Mouse (Mus musculus) hindbrain, embryonic 15.5 days (tissue): ENCODE data around the gene 1700016H13Rik. TPM values are rescaled to one million over a fixed set of nuclear protein-coding genes. Genes with fewer than 3 reads are reported as not detected.

ENCODE experiments used
- ATAC-seq: fragments of 200-750 bp; cut with Nextera tagmentation; 2 replicates; pipeline ENCODE4 v1.8.0; 2017; ENCODE audit warnings: low read depth, moderate number of reproducible peaks, moderate TSS enrichment; ENCODE audit not compliant: low FRiP score
- H3K27ac ChIP-seq: fragments of 300-500 bp; sonication (generic); replicated peaks from 2 replicates; pipeline ENCODE4 v1.5.1; 2015; ENCODE audit warnings: mild to moderate bottlenecking, inconsistent platforms
- H3K27me3 ChIP-seq: fragments of 300-500 bp; sonication (generic); 2 replicates; pipeline ENCODE4 v1.6.1; 2015; ENCODE audit warnings: control low read depth, inconsistent platforms
- H3K36me3 ChIP-seq: fragments of 300-500 bp; sonication (generic); 2 replicates; pipeline ENCODE4 v1.6.1; 2015; ENCODE audit warnings: control low read depth, inconsistent platforms
- H3K4me1 ChIP-seq: fragments of 300-500 bp; sonication (generic); replicated peaks from 2 replicates; pipeline ENCODE4 v1.6.1; 2015; ENCODE audit warnings: control low read depth, inconsistent platforms
- H3K4me2 ChIP-seq: fragments of 300-500 bp; sonication (generic); 2 replicates; pipeline ENCODE4 v1.6.1; 2015; ENCODE audit warnings: moderate library complexity, mild to moderate bottlenecking, inconsistent platforms
- H3K4me3 ChIP-seq: fragments of 300-500 bp; sonication (generic); 2 replicates; pipeline ENCODE4 v1.5.1; 2015; ENCODE audit warnings: mild to moderate bottlenecking, inconsistent platforms
- H3K9ac ChIP-seq: fragments of 300-500 bp; sonication (generic); 2 replicates; pipeline ENCODE4 v1.6.1; 2015; ENCODE audit warnings: inconsistent platforms
- H3K9me3 ChIP-seq: fragments of 300-500 bp; sonication (generic); 2 replicates; pipeline ENCODE4 v1.6.1; 2016; ENCODE audit warnings: control low read depth, inconsistent platforms
- WGBS: fragments of 180-500 bp; shearing (Covaris S2); methylation state at CpG from one replicate; pipeline ENCODE4 v1.1.7; 2015; 5-methylcytosine and 5-hydroxymethylcytosine counted together
- polyA plus RNA-seq: library from polyadenylated mRNA; unstranded; fragments of >200 nt; fragmentation: Nextera tagmentation; extraction: Ambion mirVana; gene quantifications from 2 replicates; pipeline ENCODE4 v1.2.1, GENCODE M21; 2015

Gene 1700016H13Rik
- 0.13 and 0.21 TPM in 2 replicates for polyA plus RNA-seq

- Histone ChIP-seq H3K36me3 (no peaks in the 10 kb centered on the region), H3K27ac (no peak within 1 kb of the TSS)
- WGBS: 1% methylated on average over 39 of the region's 56 CpGs
Observed at GRCm38 (mm10) chr5:103655346-103656118, at the start of gene 1700016H13Rik. 1700016H13Rik (minus strand) TSS chr5:103656010.

GRCm38 (mm10) chr5:103705331-103705730 is 49.5 kb upstream of the 1700016H13Rik start:
- Histone ChIP-seq H3K4me3 (no peak overlapping the region), H3K36me3 (no peaks in the 10 kb centered on the region), H3K27ac (no peak overlapping the region), H3K4me1 (no peaks in the 10 kb centered on the region), H3K9me3 (no peaks in the 10 kb centered on the region), H3K9ac (no peak overlapping the region), H3K4me2 (no peak overlapping the region), H3K27me3 (no peaks in the 10 kb centered on the region)
- WGBS: 96% methylated on average over 4 of the region's 4 CpGs
- no peak for ATAC-seq

More at GRCm38 (mm10) chr5:103655346-103656118, at the start of gene 1700016H13Rik:
- Histone ChIP-seq H3K4me3 (peak within 1 kb of the TSS; percentile 58), H3K9ac (peak within 1 kb of the TSS; percentile 56), H3K4me1 (peaks cover 7% of the 10 kb centered on the region; the same call in 1 of the 2 replicates), H3K4me2 (peak within 1 kb of the TSS; percentile 100), H3K27me3 (0 out of 2 replicates have a peak, but pooled peaks cover 4% of the 10 kb centered on the region), H3K9me3 (no peaks in the 10 kb centered on the region)
- ATAC-seq: peak; percentile 84

GRCm38 (mm10) chr5:103702527-103702926 is 46.7 kb upstream of the 1700016H13Rik start:
- WGBS: 75% methylated on average over 6 of the region's 6 CpGs
- no peak overlapping the region for H3K27ac ChIP-seq
- no peak overlapping the region for H3K4me2 ChIP-seq
- no peak for ATAC-seq
- no peaks in the 10 kb centered on the region for H3K36me3 ChIP-seq
- H3K4me1 ChIP-seq: no peaks in the 10 kb centered on the region; the same call in 1 of the 2 replicates
- no peaks in the 10 kb centered on the region for H3K9me3 ChIP-seq
- no peak overlapping the region for H3K4me3 ChIP-seq
- H3K9ac ChIP-seq: no peak overlapping the region
- H3K27me3 ChIP-seq: no peaks in the 10 kb centered on the region

GRCm38 (mm10) chr5:103701466-103701865 is 45.7 kb upstream of the 1700016H13Rik start:
- Histone ChIP-seq H3K4me2 (no peak overlapping the region), H3K9me3 (no peaks in the 10 kb centered on the region), H3K36me3 (no peaks in the 10 kb centered on the region), H3K4me1 (no peaks in the 10 kb centered on the region; the same call in 1 of the 2 replicates), H3K27me3 (no peaks in the 10 kb centered on the region), H3K9ac (no peak overlapping the region), H3K27ac (no peak overlapping the region), H3K4me3 (no peak overlapping the region)
- ATAC-seq: no peak
- WGBS: 76% methylated on average over 3 of the region's 3 CpGs

- no peaks in the 10 kb centered on the region; the same call in 1 of the 2 replicates for H3K4me1 ChIP-seq
- H3K27ac ChIP-seq: no peak overlapping the region
- H3K36me3 ChIP-seq: no peaks in the 10 kb centered on the region
- ATAC-seq: no peak
- no peak overlapping the region for H3K4me2 ChIP-seq
- no peak overlapping the region for H3K9ac ChIP-seq
- H3K4me3 ChIP-seq: no peak overlapping the region
- no peaks in the 10 kb centered on the region for H3K9me3 ChIP-seq
- H3K27me3 ChIP-seq: no peaks in the 10 kb centered on the region
- WGBS: 58% methylated on average over 2 of the region's 2 CpGs
Observed at GRCm38 (mm10) chr5:103700661-103701060, 44.9 kb upstream of the 1700016H13Rik start.

- Histone ChIP-seq H3K4me2 (no peak overlapping the region), H3K4me1 (no peaks in the 10 kb centered on the region; the same call in 1 of the 2 replicates), H3K27me3 (0 out of 2 replicates have a peak, but pooled peaks cover 3% of the 10 kb centered on the region), H3K9ac (no peak overlapping the region), H3K4me3 (no peak overlapping the region), H3K36me3 (no peaks in the 10 kb centered on the region), H3K27ac (no peak overlapping the region), H3K9me3 (no peaks in the 10 kb centered on the region)
- 43% methylated on average over 4 of the region's 4 CpGs for WGBS
- ATAC-seq: no peak
Observed at GRCm38 (mm10) chr5:103699537-103699936, 43.7 kb upstream of the 1700016H13Rik start.

GRCm38 (mm10) chr5:103698577-103698976 is 42.8 kb upstream of the 1700016H13Rik start:
- peaks cover 12% of the 10 kb centered on the region; the same call in 1 of the 2 replicates for H3K27me3 ChIP-seq
- no peak overlapping the region for H3K27ac ChIP-seq
- no peak overlapping the region for H3K4me3 ChIP-seq
- H3K4me1 ChIP-seq: peaks cover 2% of the 10 kb centered on the region
- 89% methylated on average over 4 of the region's 4 CpGs for WGBS
- H3K4me2 ChIP-seq: no peak overlapping the region
- no peak overlapping the region for H3K9ac ChIP-seq
- H3K9me3 ChIP-seq: no peaks in the 10 kb centered on the region
- ATAC-seq: no peak
- no peaks in the 10 kb centered on the region for H3K36me3 ChIP-seq

GRCm38 (mm10) chr5:103697875-103698491 is 42.2 kb upstream of the 1700016H13Rik start:
- Histone ChIP-seq H3K9ac (no peak overlapping the region), H3K36me3 (no peaks in the 10 kb centered on the region), H3K4me3 (no peak overlapping the region), H3K27ac (no peak overlapping the region), H3K27me3 (peaks cover 13% of the 10 kb centered on the region; the same call in 1 of the 2 replicates), H3K4me1 (peaks cover 8% of the 10 kb centered on the region), H3K4me2 (no peak overlapping the region), H3K9me3 (no peaks in the 10 kb centered on the region)
- no peak for ATAC-seq
- 77% methylated on average over 5 of the region's 5 CpGs for WGBS

- no peak overlapping the region for H3K4me2 ChIP-seq
Observed at GRCm38 (mm10) chr5:103694094-103694493, 38.3 kb upstream of the 1700016H13Rik start.

GRCm38 (mm10) chr5:103693041-103693641 is 37.3 kb upstream of the 1700016H13Rik start:
- Histone ChIP-seq H3K36me3 (no peaks in the 10 kb centered on the region), H3K4me2 (peak overlapping the region; percentile 100), H3K4me1 (peaks cover 18% of the 10 kb centered on the region), H3K27me3 (peaks cover 21% of the 10 kb centered on the region), H3K4me3 (peak overlapping the region; percentile 65), H3K27ac (no peak overlapping the region), H3K9me3 (no peaks in the 10 kb centered on the region), H3K9ac (no peak overlapping the region)
- under 1% methylated on average over 28 of the region's 28 CpGs for WGBS
- ATAC-seq: peak; percentile 31; the same call in 1 of the 2 replicates

More at GRCm38 (mm10) chr5:103694094-103694493, 38.3 kb upstream of the 1700016H13Rik start:
- H3K9ac ChIP-seq: no peak overlapping the region
- H3K4me3 ChIP-seq: no peak overlapping the region
- H3K36me3 ChIP-seq: no peaks in the 10 kb centered on the region
- 60% methylated on average over 6 of the region's 6 CpGs for WGBS
- H3K27ac ChIP-seq: no peak overlapping the region
- peaks cover 21% of the 10 kb centered on the region for H3K27me3 ChIP-seq
- H3K9me3 ChIP-seq: no peaks in the 10 kb centered on the region
- ATAC-seq: no peak
- peaks cover 18% of the 10 kb centered on the region for H3K4me1 ChIP-seq

- ATAC-seq: peak; percentile 39; the same call in 1 of the 2 replicates
- Histone ChIP-seq H3K4me1 (peaks cover 18% of the 10 kb centered on the region), H3K36me3 (no peaks in the 10 kb centered on the region), H3K4me2 (peak overlapping the region; percentile 100), H3K27ac (no peak overlapping the region), H3K4me3 (peak overlapping the region; percentile 65), H3K9ac (peak overlapping the region; percentile 49), H3K27me3 (peaks cover 21% of the 10 kb centered on the region), H3K9me3 (no peaks in the 10 kb centered on the region)
- WGBS: 0% methylated on average over 34 of the region's 34 CpGs
Observed at GRCm38 (mm10) chr5:103692531-103693040, 36.8 kb upstream of the 1700016H13Rik start.
